1 mouse cellular context compared by ENCODE assay signal in the genomic region with DNA sequence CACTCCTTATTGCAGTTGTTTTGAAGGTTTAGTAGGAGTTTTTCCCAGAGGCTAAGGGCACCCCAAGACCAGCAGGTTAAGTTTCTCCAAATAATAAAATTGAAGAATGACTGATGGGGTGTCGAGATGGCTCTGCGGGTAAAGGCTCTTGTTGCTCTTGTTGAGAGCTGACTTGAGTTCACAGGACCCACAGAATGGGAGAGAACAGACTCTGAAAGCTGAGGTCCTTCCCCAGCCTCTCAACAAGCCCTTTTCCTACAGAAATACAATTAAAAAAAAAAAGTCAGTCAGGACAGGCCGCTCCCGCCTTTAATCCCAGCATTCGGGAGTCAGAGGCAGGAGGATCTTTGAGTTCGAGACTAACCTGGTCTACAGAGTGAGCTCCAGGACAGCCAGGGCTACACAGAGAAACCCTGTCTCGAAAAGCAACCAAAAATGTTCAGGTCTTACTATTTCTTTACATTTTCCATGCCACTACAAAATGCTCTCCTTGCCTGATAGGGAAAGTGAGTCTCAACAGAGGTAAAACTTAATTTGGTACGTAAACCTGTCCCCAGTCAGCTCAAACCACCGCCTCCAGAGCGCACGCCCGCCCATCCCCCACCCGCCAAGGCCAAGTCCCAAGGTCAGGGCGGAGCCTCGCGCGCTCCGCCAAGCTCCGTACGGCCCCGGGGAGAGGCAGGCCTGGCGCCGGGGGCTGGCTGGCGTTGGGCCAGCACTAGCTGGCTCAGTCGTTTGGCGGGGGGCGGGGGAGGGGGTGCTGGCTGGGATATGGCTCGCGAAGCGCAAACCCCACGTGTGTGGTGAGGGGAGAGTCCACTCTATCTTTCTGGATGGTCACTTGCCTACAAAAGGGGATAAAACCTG.
TF ChIP-seq lines count a peak whose summit lies in the region.

No protein-coding gene starts in this region.

TF ChIP-seq in MEL, 35 proteins besides CTCF, POLR2A, EP300 and RAD21:
- 0 out of 2 replicates have a peak, but pooled peaks have one; percentile 30 for TF ChIP-seq RCOR1 (IDR thresholded peaks at IDR 0.05; ENCODE audit: low read depth, low read length)
- peak; percentile 73; the same call in 1 of the 2 replicates for TF ChIP-seq SIN3A (IDR thresholded peaks at IDR 0.05; ENCODE audit: low read length)
- TF ChIP-seq USF1 (IDR thresholded peaks at IDR 0.05; ENCODE audit: low read depth, low read length) = no peak
- TF ChIP-seq CHD1 (IDR thresholded peaks at IDR 0.05; ENCODE audit: low read depth, low read length) = 0 out of 2 replicates have a peak, but pooled peaks have one; percentile 28
- TF ChIP-seq HCFC1 (IDR thresholded peaks at IDR 0.05; ENCODE audit: low read depth, low read length) = peak; percentile 63
- TF ChIP-seq UBTF (IDR thresholded peaks at IDR 0.05; ENCODE audit: borderline replicate concordance, insufficient read depth, low read depth, low read length) = no peak
- no peak for TF ChIP-seq MEF2A (IDR thresholded peaks at IDR 0.05; ENCODE audit: extremely low read depth, insufficient replicate concordance, low read depth, low read length, poor library complexity, severe bottlenecking)
- no peak for TF ChIP-seq ELF1 (IDR thresholded peaks at IDR 0.05; ENCODE audit: low read depth, low read length)
- TF ChIP-seq E2F4 (IDR thresholded peaks at IDR 0.05; ENCODE audit: borderline replicate concordance, low read depth, low read length) = no peak
- no peak for TF ChIP-seq MAFK (IDR thresholded peaks at IDR 0.05; ENCODE audit: borderline replicate concordance, low read depth, low read length)
- TF ChIP-seq BHLHE40 (IDR thresholded peaks at IDR 0.05; ENCODE audit: borderline replicate concordance, low read depth, low read length) = 0 out of 2 replicates have a peak, but pooled peaks have one; percentile 24
- TF ChIP-seq KAT2A (conservative IDR thresholded peaks at IDR 0.05; ENCODE audit: low read depth, low read length) = no peak
- no peak for TF ChIP-seq JUND (IDR thresholded peaks at IDR 0.05; ENCODE audit: low read depth, low read length)
- peak; percentile 38; the same call in 1 of the 2 replicates for TF ChIP-seq ZNF384 (IDR thresholded peaks at IDR 0.05; ENCODE audit: low read depth, low read length)
- TF ChIP-seq MAX (IDR thresholded peaks at IDR 0.05; ENCODE audit: low read length) = no peak
- 0 out of 2 replicates have a peak, but pooled peaks have one; percentile 14 for TF ChIP-seq MYC (IDR thresholded peaks at IDR 0.05; ENCODE audit: low read depth, low read length)
- TF ChIP-seq GABPA (IDR thresholded peaks at IDR 0.05; ENCODE audit: low read depth, low read length) = no peak
- TF ChIP-seq MXI1 (IDR thresholded peaks at IDR 0.05; ENCODE audit: low read depth, low read length) = 0 out of 2 replicates have a peak, but pooled peaks have one; percentile 23
- TF ChIP-seq ETS1 (IDR thresholded peaks at IDR 0.05; ENCODE audit: low read depth, low read length) = peak; percentile 66
- peak; percentile 35; the same call in 1 of the 2 replicates for TF ChIP-seq POLR2AphosphoS2 (IDR thresholded peaks at IDR 0.05; ENCODE audit: low read length)
- peak; percentile 49 for TF ChIP-seq NELFE (IDR thresholded peaks at IDR 0.05; ENCODE audit: low read depth, low read length)
- TF ChIP-seq GATA1 (IDR thresholded peaks at IDR 0.05; ENCODE audit: low read depth, low read length) = no peak
- TF ChIP-seq USF2 (IDR thresholded peaks at IDR 0.05; ENCODE audit: borderline replicate concordance in 1 of 2, insufficient read depth in 1 of 2, low read depth in 1 of 2, low read length in 2 of 2) = no peak
- peak; percentile 34; the same call in 1 of the 2 replicates for TF ChIP-seq TCF12 (IDR thresholded peaks at IDR 0.05; ENCODE audit: low read depth, low read length)
- peak; percentile 40; the same call in 1 of the 2 replicates for TF ChIP-seq MAZ (IDR thresholded peaks at IDR 0.05; ENCODE audit: low read depth, low read length)
- TF ChIP-seq CHD2 (IDR thresholded peaks at IDR 0.05; ENCODE audit: low read length) = peak; percentile 55
- TF ChIP-seq ZKSCAN1 (IDR thresholded peaks at IDR 0.05; ENCODE audit: low read depth, low read length) = no peak
